Mouse (Mus musculus) small intestine, adult 2 months (tissue): ENCODE measurements around the gene Appl1.

ENCODE experiments used
- CTCF ChIP-seq: fragments of 200-500 bp; IDR thresholded peaks from 2 replicates; pipeline ENCODE4 v1.5.1; 2012; ENCODE audit warnings: low read depth, mild to moderate bottlenecking, control low read depth, inconsistent platforms, low read length, moderate library complexity, mixed read lengths; ENCODE audit not compliant: insufficient replicate concordance, insufficient read length; ENCODE audit errors: extremely low read depth
- POLR2A ChIP-seq: fragments of 200-500 bp; IDR thresholded peaks from 2 replicates; pipeline ENCODE4 v1.6.1; 2012; ENCODE audit warnings: low read depth, mild to moderate bottlenecking, control low read depth, inconsistent platforms, low read length, moderate library complexity

GRCm38 (mm10) chr14:26878756-26879155 is 92.3 kb downstream of the Appl1 start:
- TF ChIP-seq POLR2A (no peak), CTCF (no peak)
